Comparison of ENCODE assay signal across 8 mouse cellular contexts in the genomic region with DNA sequence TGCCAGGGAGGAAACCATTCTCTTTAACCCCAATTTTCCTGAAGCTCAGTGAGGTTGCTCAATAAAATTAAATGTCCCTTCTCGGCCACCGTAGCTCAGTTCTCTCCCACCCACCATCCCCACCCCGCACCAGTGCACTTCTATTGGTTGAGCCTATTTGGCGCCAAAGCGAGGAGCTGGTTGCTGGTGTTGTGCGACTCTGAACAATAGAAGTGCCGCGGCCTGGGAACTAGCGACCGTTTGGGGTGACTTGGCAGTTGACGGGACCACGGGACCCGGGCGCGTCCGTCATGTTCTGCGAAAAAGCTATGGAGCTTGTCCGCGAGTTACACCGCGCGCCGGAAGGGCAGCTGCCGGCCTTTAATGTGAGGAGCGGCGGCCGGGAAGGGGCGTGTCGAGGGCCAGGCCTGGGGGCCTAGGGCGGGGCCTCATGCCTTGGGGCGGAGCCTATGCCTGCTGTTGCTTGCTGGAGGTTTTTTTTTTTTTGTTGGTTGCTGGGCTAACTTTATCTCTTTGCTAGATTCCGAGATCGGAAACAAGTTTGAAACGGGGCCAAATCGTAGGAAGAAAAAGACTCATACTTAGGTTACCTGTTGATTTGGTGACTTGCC. TPM values are rescaled to one million over a fixed set of nuclear protein-coding genes. Genes with fewer than 3 reads are reported as not detected.
DNase-seq lines count a peak whose midpoint lies in the region; ATAC-seq lines count a peak whose summit lies in the region.

No protein-coding gene starts in this region.

- peak overlapping the region; percentile 75 for H3K9ac ChIP-seq in embryonic facial prominence, embryonic 14.5 days (ENCODE audit: low read depth, low read length)
- peak overlapping the region; percentile 62 for H3K9ac ChIP-seq in kidney, embryonic 14.5 days (ENCODE audit: low read depth, low read length)
- peak overlapping the region; percentile 51 for H3K9ac ChIP-seq in limb, embryonic 15.5 days

- no peaks in the 10 kb centered on the region for H3K4me1 ChIP-seq in embryonic facial prominence, embryonic 14.5 days (ENCODE audit: control insufficient read depth, insufficient read depth, low read length)
- 0 out of 2 replicates have a peak, but pooled peaks cover 4% of the 10 kb centered on the region for H3K4me1 ChIP-seq in kidney, embryonic 14.5 days (ENCODE audit: control insufficient read depth, insufficient read depth, low read length)
- H3K4me1 ChIP-seq in limb, embryonic 15.5 days, result 0 out of 2 replicates have a peak, but pooled peaks cover 2% of the 10 kb centered on the region

- peak; percentile 98 for DNase-seq in 3T3-L1 (ENCODE audit: low read depth, low spot score)
- peak; percentile 75 to 90 for DNase-seq in adrenal gland, postnatal 4 days (ENCODE audit: low spot score in 2 of 2)
- peak; percentile 98 for DNase-seq in embryonic facial prominence, embryonic 14.5 days (ENCODE audit: low spot score)
- peak; percentile 92 to 96 for DNase-seq in heart, adult 9 months (ENCODE audit: low spot score in 2 of 2)
- DNase-seq in monocyte, adult 2 months (ENCODE audit: low read depth in 1 of 2, low spot score in 2 of 2), result peak; percentile 84 to 93
- peak; percentile 93 to 94 for DNase-seq in spleen, postnatal 36 days (ENCODE audit: low spot score in 2 of 2)

- H3K4me3 ChIP-seq in embryonic facial prominence, embryonic 14.5 days (ENCODE audit: low read depth, low read length), result peak overlapping the region; percentile 70
- peak overlapping the region; percentile 70 for H3K4me3 ChIP-seq in kidney, embryonic 14.5 days (ENCODE audit: low read length)
- peak overlapping the region; percentile 79 for H3K4me3 ChIP-seq in limb, embryonic 15.5 days

- peak overlapping the region; percentile 78 for H3K4me2 ChIP-seq in embryonic facial prominence, embryonic 14.5 days (ENCODE audit: low read depth, low read length)
- H3K4me2 ChIP-seq in kidney, embryonic 14.5 days (replicated peaks; ENCODE audit: low read depth, low read length), result peak overlapping the region; percentile 60
- H3K4me2 ChIP-seq in limb, embryonic 15.5 days, result peak overlapping the region; percentile 58

- peak overlapping the region; percentile 84 for H3K27ac ChIP-seq in embryonic facial prominence, embryonic 14.5 days (replicated peaks; ENCODE audit: low read depth, low read length)
- H3K27ac ChIP-seq in kidney, embryonic 14.5 days (ENCODE audit: low read depth, low read length), result peak overlapping the region; percentile 93
- H3K27ac ChIP-seq in limb, embryonic 15.5 days, result peak overlapping the region; percentile 89

- peak; percentile 93 for ATAC-seq in embryonic facial prominence, embryonic 14.5 days (ENCODE audit: low read depth)
- peak; percentile 96 for ATAC-seq in kidney, embryonic 14.5 days (ENCODE audit: low FRiP score, low TSS enrichment)
- peak; percentile 93 for ATAC-seq in limb, embryonic 15.5 days (ENCODE audit: insufficient number of reproducible peaks, low FRiP score, low TSS enrichment, low read depth)

- no peaks in the 10 kb centered on the region for H3K9me3 ChIP-seq in embryonic facial prominence, embryonic 14.5 days (ENCODE audit: control insufficient read depth, low read length)
- H3K9me3 ChIP-seq in kidney, embryonic 14.5 days (ENCODE audit: control insufficient read depth, low read length), result no peaks in the 10 kb centered on the region
- no peaks in the 10 kb centered on the region for H3K9me3 ChIP-seq in limb, embryonic 15.5 days

- no peaks in the 10 kb centered on the region; the same call in 1 of the 2 replicates for H3K36me3 ChIP-seq in embryonic facial prominence, embryonic 14.5 days (ENCODE audit: control insufficient read depth, insufficient read depth, low read length)
- no peaks in the 10 kb centered on the region for H3K36me3 ChIP-seq in kidney, embryonic 14.5 days (ENCODE audit: control insufficient read depth, insufficient read depth, low read length)
- H3K36me3 ChIP-seq in limb, embryonic 15.5 days, result no peaks in the 10 kb centered on the region; the same call in 1 of the 2 replicates

- whole genome bisulfite sequencing in embryonic facial prominence, embryonic 14.5 days, result 0% methylated on average over 35 of the region's 35 CpGs
- WGBS in kidney, embryonic 14.5 days, result under 1% methylated on average over 35 of the region's 35 CpGs
- under 1% methylated on average over 35 of the region's 35 CpGs for WGBS in limb, embryonic 15.5 days

- H3K27me3 ChIP-seq in embryonic facial prominence, embryonic 14.5 days (replicated peaks; ENCODE audit: control insufficient read depth, insufficient read depth, low read length), result no peaks in the 10 kb centered on the region
- H3K27me3 ChIP-seq in kidney, embryonic 14.5 days (ENCODE audit: control insufficient read depth, insufficient read depth, low read length), result no peaks in the 10 kb centered on the region
- H3K27me3 ChIP-seq in limb, embryonic 15.5 days, result no peaks in the 10 kb centered on the region

RNA-seq across cellular contexts. Expression of a gene that starts 4.3 kb away (rescaled TPM):
- 10 to 100 TPM; 12.6 to 12.9 TPM for total RNA-seq in adrenal gland, postnatal 4 days (2021)
- 30.0 and 34.7 TPM in 2 replicates for polyA plus RNA-seq in embryonic facial prominence, embryonic 14.5 days (2014; fragmentation: Nextera tagmentation; extraction: Ambion mirVana)
- 62.8 and 77.8 TPM in 2 replicates for polyA plus RNA-seq in kidney, embryonic 14.5 days (2014; fragmentation: Nextera tagmentation; extraction: Ambion mirVana)
- polyA plus RNA-seq in limb, embryonic 15.5 days (2015; fragmentation: Nextera tagmentation; extraction: Ambion mirVana), result 28.9 and 29.1 TPM in 2 replicates

RNA-seq across cellular contexts. Expression of a gene that starts 5.0 kb away (rescaled TPM):
- 10 to 100 TPM; 52.0 to 52.8 TPM for total RNA-seq in adrenal gland, postnatal 4 days (2021)
- 65.9 and 72.5 TPM in 2 replicates for polyA plus RNA-seq in embryonic facial prominence, embryonic 14.5 days (2014; fragmentation: Nextera tagmentation; extraction: Ambion mirVana)
- polyA plus RNA-seq in kidney, embryonic 14.5 days (2014; fragmentation: Nextera tagmentation; extraction: Ambion mirVana), result 46.7 and 72.0 TPM in 2 replicates
- 75.3 and 78.8 TPM in 2 replicates for polyA plus RNA-seq in limb, embryonic 15.5 days (2015; fragmentation: Nextera tagmentation; extraction: Ambion mirVana)

Comparison
In these comparisons a context has a peak if more than half of its experiments do, and no peak if none do; other contexts are left out.
1. Peak in every context shown above with its lines: DNase-seq, ATAC-seq, H3K4me3 ChIP-seq and H3K27ac ChIP-seq.